Mouse (Mus musculus): Measurements from ENCODE around the gene Asxl1.

The Asxl1 gene

GRCm38 (mm10) chr2:153346221-153347182, 873 bp downstream of the Asxl1 start:
- DNase-seq: peak; percentile 78

GRCm38 (mm10) chr2:153347183-153347781, 1.7 kb downstream of the Asxl1 start:
- DNase-seq: peak; percentile 33

- DNase-seq: no peak
These were observed 2.6 kb downstream of the Asxl1 start for GRCm38 (mm10) chr2:153348100-153348831.

GRCm38 (mm10) chr2:153350552-153351181, 5.0 kb downstream of the Asxl1 start:
- DNase-seq: peak; percentile 8

- no peak for DNase-seq
These were observed 9.0 kb downstream of the Asxl1 start for GRCm38 (mm10) chr2:153354648-153355047.

GRCm38 (mm10) chr2:153356784-153357183, 11.2 kb downstream of the Asxl1 start:
- no peak for DNase-seq

GRCm38 (mm10) chr2:153361101-153361710, 15.6 kb downstream of the Asxl1 start:
- DNase-seq: no peak

GRCm38 (mm10) chr2:153364531-153364930, 18.9 kb downstream of the Asxl1 start:
- peak; percentile 41 for DNase-seq

GRCm38 (mm10) chr2:153370871-153371270, 25.2 kb downstream of the Asxl1 start:
- DNase-seq: no peak

- DNase-seq: no peak
These were observed 29.8 kb downstream of the Asxl1 start for GRCm38 (mm10) chr2:153375380-153375779.

GRCm38 (mm10) chr2:153380479-153380878, 34.9 kb downstream of the Asxl1 start:
- no peak for DNase-seq

GRCm38 (mm10) chr2:153389831-153390230, 44.2 kb downstream of the Asxl1 start:
- no peak for DNase-seq

GRCm38 (mm10) chr2:153393045-153393444, 47.4 kb downstream of the Asxl1 start:
- no peak for DNase-seq

- no peak for DNase-seq
These were observed 52.3 kb downstream of the Asxl1 start for GRCm38 (mm10) chr2:153397790-153398515.

GRCm38 (mm10) chr2:153399166-153399565, 53.5 kb downstream of the Asxl1 start:
- no peak for DNase-seq

- no peak for DNase-seq
These were observed 58.4 kb downstream of the Asxl1 start for GRCm38 (mm10) chr2:153404062-153404461.

GRCm38 (mm10) chr2:153404882-153405281, 59.3 kb downstream of the Asxl1 start:
- DNase-seq: no peak

- no peak for DNase-seq
These were observed 61.3 kb downstream of the Asxl1 start for GRCm38 (mm10) chr2:153406882-153407281.

- DNase-seq: no peak
These were observed 63.3 kb downstream of the Asxl1 start for GRCm38 (mm10) chr2:153408971-153409370.

GRCm38 (mm10) chr2:153411557-153411956, 65.9 kb downstream of the Asxl1 start:
- DNase-seq: no peak

- DNase-seq: no peak
These were observed 66.9 kb downstream of the Asxl1 start for GRCm38 (mm10) chr2:153412563-153412962.

- DNase-seq: peak; percentile 15
These were observed 69.0 kb downstream of the Asxl1 start for GRCm38 (mm10) chr2:153414607-153415006.

Data from kidney, adult 18-20 months (tissue).